Mouse (Mus musculus) hindbrain, embryonic 11.5 days (tissue): Measurements from ENCODE around the gene Syde2. TPM values are rescaled to one million over a fixed set of nuclear protein-coding genes. Genes with fewer than 3 reads are reported as not detected.

Experiments used
- ATAC-seq: fragments of 200-750 bp; cut with Nextera tagmentation; 2 replicates; pipeline ENCODE4 v1.8.0; 2017; ENCODE audit warnings: mild to moderate bottlenecking, moderate TSS enrichment, moderate library complexity; ENCODE audit not compliant: low FRiP score
- DNase-seq: peaks from one replicate; pipeline ENCODE4 v3.0.0-alpha.2; 2015; ENCODE audit warnings: low spot score
- H3K27ac ChIP-seq: fragments of 300-500 bp; sonication (generic); 2 replicates; pipeline ENCODE4 v1.5.1; 2014; ENCODE audit warnings: mild to moderate bottlenecking, low read depth, low read length
- H3K27me3 ChIP-seq: fragments of 300-500 bp; sonication (generic); 2 replicates; pipeline ENCODE4 v1.6.1; 2014; ENCODE audit warnings: mild to moderate bottlenecking, low read length, moderate library complexity, mixed read lengths; ENCODE audit not compliant: control insufficient read depth, insufficient read depth
- H3K36me3 ChIP-seq: fragments of 300-500 bp; sonication (generic); 2 replicates; pipeline ENCODE4 v1.6.1; 2014; ENCODE audit warnings: mild to moderate bottlenecking, low read length, moderate library complexity, mixed read lengths; ENCODE audit not compliant: control insufficient read depth, insufficient read depth
- H3K4me1 ChIP-seq: fragments of 300-500 bp; sonication (generic); replicated peaks from 2 replicates; pipeline ENCODE4 v1.6.1; 2014; ENCODE audit warnings: low read length, mixed read lengths; ENCODE audit not compliant: control insufficient read depth, insufficient read depth
- H3K4me2 ChIP-seq: fragments of 300-500 bp; sonication (generic); replicated peaks from 2 replicates; pipeline ENCODE4 v1.6.1; 2014; ENCODE audit warnings: mild to moderate bottlenecking, low read depth, low read length
- H3K4me3 ChIP-seq: fragments of 300-500 bp; sonication (generic); 2 replicates; pipeline ENCODE4 v1.5.1; 2014; ENCODE audit warnings: low read depth, low read length
- H3K9ac ChIP-seq: fragments of 300-500 bp; sonication (generic); 2 replicates; pipeline ENCODE4 v1.6.1; 2014; ENCODE audit warnings: low read depth, low read length
- H3K9me3 ChIP-seq: fragments of 300-500 bp; sonication (generic); 2 replicates; pipeline ENCODE4 v1.6.1; 2016; ENCODE audit warnings: low read length; ENCODE audit not compliant: control insufficient read depth
- WGBS: fragments of 180-500 bp; shearing (Covaris S2); extraction: QIAGEN DNeasy Blood & Tissue Kit; methylation state at CpG from one replicate; pipeline ENCODE4 v1.1.7; 2014; 5-methylcytosine and 5-hydroxymethylcytosine counted together
- polyA plus RNA-seq: library from polyadenylated mRNA; unstranded; fragments of >200 nt; fragmentation: Nextera tagmentation; extraction: Ambion mirVana; gene quantifications from 2 replicates; pipeline ENCODE4 v1.2.1, GENCODE M21; 2014

The Syde2 gene
- polyA plus RNA-seq, 1 experiment from 2014 or later, result 1.5 TPM

DNA sequence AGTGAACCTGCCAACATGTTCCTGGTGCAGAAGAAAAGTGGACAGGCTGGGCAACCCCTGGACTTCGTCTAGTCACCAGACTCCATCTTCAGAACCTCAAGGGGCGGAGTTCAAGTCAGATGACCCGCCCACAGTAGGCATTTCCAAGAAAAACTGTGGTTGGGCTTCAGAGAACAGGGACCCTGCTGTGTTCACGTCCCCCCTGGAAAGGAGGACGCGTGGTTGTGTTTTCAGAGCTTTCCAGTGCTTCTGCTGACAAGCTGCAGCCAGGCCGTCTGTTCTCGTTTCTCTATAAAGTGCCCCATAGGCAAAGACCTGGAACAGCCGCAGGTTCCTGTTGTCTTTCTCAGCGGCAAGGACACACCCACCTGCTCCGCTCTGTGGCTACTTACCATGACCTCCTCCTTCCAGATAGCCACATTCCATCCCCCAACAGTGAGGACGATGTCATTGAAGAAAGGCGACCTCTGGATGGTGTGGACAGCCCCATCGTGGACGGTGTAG lies 60.1 kb downstream of the Syde2 start:
- Histone ChIP-seq H3K9ac (no peak overlapping the region), H3K4me1 (no peaks in the 10 kb centered on the region), H3K4me2 (no peak overlapping the region), H3K4me3 (no peak overlapping the region), H3K27ac (no peak overlapping the region), H3K36me3 (no peaks in the 10 kb centered on the region), H3K9me3 (no peaks in the 10 kb centered on the region), H3K27me3 (no peaks in the 10 kb centered on the region)
- peak; percentile 42 for DNase-seq
- no peak for ATAC-seq
- 30% methylated on average over 15 of the region's 15 CpGs for WGBS

DNA sequence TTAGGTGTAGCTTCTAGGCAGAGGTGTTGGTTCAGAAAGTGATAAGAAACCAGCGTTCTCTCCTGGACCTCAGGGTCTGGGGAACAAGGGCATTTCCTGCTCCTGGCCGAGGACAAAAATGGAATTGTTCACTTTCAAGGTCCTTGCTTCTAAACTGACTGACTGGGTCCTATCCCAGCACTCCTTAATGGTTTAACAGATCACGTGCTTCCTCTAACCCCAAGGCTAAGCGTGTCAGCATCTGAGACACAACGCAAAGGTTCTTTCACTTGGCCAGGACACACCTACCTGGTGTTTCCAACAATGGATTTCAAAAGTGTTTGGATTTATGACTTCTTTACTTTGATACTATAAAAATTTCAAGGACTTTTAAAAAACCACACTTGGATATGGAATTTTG lies 62.3 kb downstream of the Syde2 start:
- H3K4me2 ChIP-seq, result no peak overlapping the region
- no peaks in the 10 kb centered on the region for H3K9me3 ChIP-seq
- ATAC-seq (no peak), DNase-seq (no peak)
- no peaks in the 10 kb centered on the region for H3K27me3 ChIP-seq
- H3K27ac ChIP-seq, result no peak overlapping the region
- no peaks in the 10 kb centered on the region for H3K4me1 ChIP-seq
- H3K4me3 ChIP-seq, result no peak overlapping the region
- 87% methylated on average over 5 of the region's 5 CpGs for WGBS
- no peaks in the 10 kb centered on the region for H3K36me3 ChIP-seq
- H3K9ac ChIP-seq, result no peak overlapping the region

DNA sequence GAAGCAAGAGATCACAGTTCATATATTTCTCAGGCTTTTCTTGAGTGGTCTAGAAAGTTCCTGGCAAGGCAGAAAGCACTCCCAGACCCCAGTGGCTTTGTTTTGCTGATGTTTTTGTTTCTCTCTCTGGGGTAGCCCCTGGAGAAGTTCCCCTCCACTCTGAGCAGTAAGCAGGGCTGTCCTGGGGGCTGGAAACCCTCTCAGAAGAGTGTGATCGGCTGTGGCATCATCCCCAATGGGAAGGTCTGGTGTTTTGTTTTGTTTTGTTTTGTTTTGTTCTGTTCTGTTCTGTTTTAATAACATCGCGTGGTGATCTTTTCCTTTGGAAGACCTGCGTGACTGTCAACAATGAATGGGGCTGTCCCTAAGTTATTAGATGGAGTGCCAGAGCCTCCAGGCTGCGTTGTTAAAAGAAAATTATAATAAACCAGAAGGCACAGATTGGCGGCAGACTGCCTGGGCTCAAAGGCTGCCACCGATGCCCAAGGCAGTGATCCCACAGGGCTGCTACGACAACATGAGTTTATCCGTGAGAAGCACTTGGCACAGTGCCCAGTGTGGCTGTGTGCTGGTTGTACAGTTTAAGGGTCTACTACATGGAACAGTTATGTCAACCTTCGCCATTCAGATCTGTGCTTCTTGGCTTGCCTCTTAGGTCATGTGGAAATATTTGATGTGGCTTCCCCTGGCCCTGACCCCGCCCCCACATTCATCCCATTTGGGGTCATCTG lies 63.8 kb downstream of the Syde2 start:
- Histone ChIP-seq H3K36me3 (no peaks in the 10 kb centered on the region), H3K9ac (no peak overlapping the region), H3K4me3 (no peak overlapping the region), H3K4me2 (no peak overlapping the region), H3K27me3 (no peaks in the 10 kb centered on the region), H3K9me3 (no peaks in the 10 kb centered on the region), H3K27ac (no peak overlapping the region), H3K4me1 (no peaks in the 10 kb centered on the region)
- WGBS, result 65% methylated on average over 11 of the region's 11 CpGs
- DNase-seq, result peak; percentile 38
- peak; percentile 67 for ATAC-seq

DNA sequence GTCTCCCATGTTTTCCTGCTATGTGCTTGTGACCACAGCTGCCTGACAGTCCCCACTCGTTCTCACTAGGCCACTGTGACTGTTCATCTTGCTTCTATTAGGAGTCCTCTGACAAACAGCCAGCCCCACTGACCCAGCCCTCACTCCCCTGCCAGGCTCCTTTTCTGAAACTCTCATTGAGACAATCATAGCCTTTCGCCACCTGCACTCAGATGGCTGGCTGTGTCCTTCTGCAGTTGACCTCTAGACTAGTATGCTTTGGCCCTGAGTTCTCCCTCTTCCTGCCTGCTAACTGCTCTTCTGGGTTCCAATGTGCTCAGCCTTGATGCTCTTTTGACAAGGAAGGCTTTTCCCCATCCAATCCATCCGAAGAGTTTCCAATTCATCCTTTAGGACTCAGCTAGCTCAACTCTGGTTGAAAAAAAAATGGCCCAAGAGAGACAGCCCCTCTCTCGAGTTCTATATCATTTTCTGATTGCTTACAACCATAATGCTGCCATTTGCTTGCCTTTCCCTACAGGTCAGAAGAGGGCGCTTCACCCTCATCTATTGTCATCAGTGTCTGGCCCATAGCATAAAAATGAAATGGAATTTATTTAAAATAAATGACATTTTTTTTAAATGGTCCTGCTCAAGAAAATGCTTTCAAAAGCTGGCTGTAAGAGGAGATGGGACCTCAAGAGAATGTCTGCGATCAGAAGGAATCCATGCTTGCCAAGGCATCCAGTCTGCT lies 65.6 kb downstream of the Syde2 start:
- Histone ChIP-seq H3K36me3 (no peaks in the 10 kb centered on the region), H3K4me3 (no peak overlapping the region), H3K27me3 (no peaks in the 10 kb centered on the region), H3K27ac (no peak overlapping the region), H3K4me2 (no peak overlapping the region), H3K4me1 (no peaks in the 10 kb centered on the region), H3K9ac (no peak overlapping the region), H3K9me3 (no peaks in the 10 kb centered on the region)
- 70% methylated on average over 6 of the region's 6 CpGs for whole genome bisulfite sequencing
- DNase-seq (no peak), ATAC-seq (no peak)

DNA sequence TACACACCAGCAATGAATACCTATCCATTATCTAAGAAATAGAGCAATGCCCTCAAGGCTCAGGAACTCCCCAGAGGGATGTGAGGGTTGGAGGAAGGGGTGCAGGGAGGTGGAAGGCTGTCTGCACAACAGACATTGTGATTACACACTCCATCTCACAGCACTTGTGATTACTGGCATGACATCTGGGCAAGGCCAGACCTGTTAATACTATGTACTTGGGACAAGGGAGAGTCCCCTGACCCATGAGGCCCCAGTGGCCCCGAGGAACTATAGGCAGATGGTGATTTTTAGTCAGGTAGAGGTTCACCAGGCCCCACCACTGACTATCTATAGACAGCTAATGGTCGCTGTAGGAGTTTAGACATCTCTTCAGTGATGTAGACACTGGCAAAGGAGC lies 66.2 kb downstream of the Syde2 start:
- Histone ChIP-seq H3K36me3 (no peaks in the 10 kb centered on the region), H3K4me1 (no peaks in the 10 kb centered on the region), H3K4me2 (no peak overlapping the region), H3K9ac (no peak overlapping the region), H3K4me3 (no peak overlapping the region), H3K27me3 (no peaks in the 10 kb centered on the region), H3K9me3 (no peaks in the 10 kb centered on the region), H3K27ac (no peak overlapping the region)
- ATAC-seq (no peak), DNase-seq (no peak)
- WGBS, result 93% methylated on average over 2 of the region's 2 CpGs

DNA sequence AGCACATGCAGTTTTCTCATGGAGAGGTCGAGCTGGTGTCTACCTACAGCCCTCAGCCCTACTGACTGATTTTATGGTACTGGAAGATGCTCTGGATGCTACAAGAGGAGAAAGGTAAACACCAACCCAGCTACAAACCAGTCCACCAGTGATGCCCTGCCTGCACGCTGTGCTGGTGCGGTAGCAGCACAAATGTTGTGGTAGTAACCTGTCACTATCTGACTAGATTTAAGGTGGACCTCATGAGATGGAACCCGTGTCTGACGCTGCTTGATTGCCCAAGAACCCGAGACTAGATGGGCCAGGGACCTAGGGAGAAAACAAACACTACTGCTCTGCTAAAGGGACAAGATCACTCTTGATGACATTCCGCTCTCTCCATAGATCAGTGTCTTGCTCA lies 69.5 kb downstream of the Syde2 start:
- Histone ChIP-seq H3K4me2 (no peak overlapping the region), H3K4me1 (no peaks in the 10 kb centered on the region), H3K4me3 (no peak overlapping the region), H3K36me3 (no peaks in the 10 kb centered on the region), H3K9me3 (no peaks in the 10 kb centered on the region), H3K27me3 (no peaks in the 10 kb centered on the region), H3K9ac (no peak overlapping the region), H3K27ac (no peak overlapping the region)
- 83% methylated on average over 7 of the region's 7 CpGs for WGBS
- ATAC-seq, result no peak
- no peak for DNase-seq

DNA sequence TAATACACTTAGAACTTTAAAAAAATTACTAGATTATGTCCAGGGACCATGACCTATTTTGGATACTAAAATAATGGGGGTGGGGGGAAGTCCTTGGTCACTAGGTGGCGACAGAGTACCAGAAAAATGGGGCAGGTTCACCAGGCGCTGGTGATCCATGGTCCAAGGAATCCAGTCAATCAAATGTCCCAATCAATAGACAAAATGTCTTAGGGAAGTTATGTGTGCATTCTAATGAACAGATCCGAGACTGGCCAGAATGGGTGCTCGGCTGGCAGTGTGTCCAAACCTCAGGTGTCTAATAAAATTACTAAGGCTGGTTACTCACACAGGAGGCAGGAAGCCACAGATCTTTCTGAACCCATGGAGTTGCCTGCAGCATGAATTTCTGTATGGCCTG lies 70.6 kb downstream of the Syde2 start:
- H3K27me3 ChIP-seq, result no peaks in the 10 kb centered on the region
- no peak overlapping the region for H3K4me3 ChIP-seq
- ATAC-seq, result peak; percentile 66
- no peaks in the 10 kb centered on the region for H3K9me3 ChIP-seq
- H3K27ac ChIP-seq, result no peak overlapping the region
- WGBS, result 10% methylated on average over 4 of the region's 4 CpGs
- DNase-seq, result peak; percentile 76
- no peak overlapping the region for H3K4me2 ChIP-seq
- H3K9ac ChIP-seq, result no peak overlapping the region
- H3K4me1 ChIP-seq, result no peaks in the 10 kb centered on the region
- H3K36me3 ChIP-seq, result no peaks in the 10 kb centered on the region

DNA sequence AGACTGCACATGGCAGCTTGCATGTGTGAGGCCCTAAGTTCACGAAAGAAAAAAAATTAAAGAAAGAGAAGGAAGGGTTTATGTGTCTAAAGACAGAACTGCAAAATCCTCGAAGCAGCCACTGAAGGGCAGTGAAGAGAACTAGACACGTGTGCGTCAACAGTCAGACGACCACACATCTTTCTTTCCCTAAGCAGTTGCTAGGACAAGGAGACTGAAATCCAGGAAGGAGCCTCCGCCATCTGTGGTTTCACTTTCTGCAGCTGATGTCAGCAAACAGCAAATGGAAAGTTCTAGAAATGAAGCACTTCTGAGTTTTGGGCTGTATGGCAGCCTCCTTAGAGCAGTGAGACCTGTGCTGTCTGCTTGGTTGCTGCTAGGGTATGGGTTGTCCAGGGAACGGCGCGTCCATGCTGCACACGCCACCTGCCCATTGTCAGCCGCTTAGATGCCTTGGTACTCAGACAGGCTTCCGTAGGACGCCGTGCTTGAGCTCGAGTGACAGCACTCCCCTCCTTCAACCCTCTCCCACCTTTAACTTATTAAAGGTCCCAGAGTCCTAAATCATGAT lies 71.8 kb downstream of the Syde2 start:
- Histone ChIP-seq H3K27ac (no peak overlapping the region), H3K4me1 (no peaks in the 10 kb centered on the region), H3K27me3 (no peaks in the 10 kb centered on the region), H3K9ac (no peak overlapping the region), H3K4me2 (no peak overlapping the region), H3K9me3 (no peaks in the 10 kb centered on the region), H3K36me3 (no peaks in the 10 kb centered on the region), H3K4me3 (no peak overlapping the region)
- DNase-seq (no peak), ATAC-seq (no peak)
- 89% methylated on average over 15 of the region's 15 CpGs for WGBS
